Mouse (Mus musculus) MEL (cell line): ENCODE data around the gene Cep112. TPM values are rescaled to one million over a fixed set of nuclear protein-coding genes. Genes with fewer than 3 reads are reported as not detected.

ENCODE experiments used
- DNase-seq: peaks from one replicate; pipeline ENCODE4 v3.0.0; 2011; ENCODE audit warnings: low read depth, low spot score
- H3K27ac ChIP-seq: 2 replicates; pipeline ENCODE4 v1.5.1; 2012; ENCODE audit warnings: low read depth, mild to moderate bottlenecking, control low read depth, low read length, moderate library complexity; ENCODE audit not compliant: control insufficient read depth
- H3K27me3 ChIP-seq, 2 experiments: fragments of 150-350 bp in 1 of 2; sonication (generic) in 1 of 2; 2 replicates each; pipeline ENCODE4 v1.6.1; 2012; ENCODE audit warnings: low read length in 2 of 2, mild to moderate bottlenecking in 2 of 2, improper control_type of control experiment in 1 of 2, moderate library complexity in 1 of 2; ENCODE audit not compliant: insufficient read depth in 2 of 2, control insufficient read depth in 1 of 2
- H3K36me3 ChIP-seq, 2 experiments: 2 replicates each; pipeline ENCODE4 v1.6.1; 2012 to 2014; ENCODE audit warnings: low read length in 2 of 2, improper control_type of control experiment in 1 of 2, inconsistent platforms in 1 of 2, mild to moderate bottlenecking in 1 of 2; ENCODE audit not compliant: insufficient read depth in 2 of 2, control insufficient read depth in 1 of 2
- H3K4me1 ChIP-seq, 2 experiments: fragments of 150-350 bp in 1 of 2; sonication (generic) in 1 of 2; 2 replicates each; pipeline ENCODE4 v1.6.1; 2012; ENCODE audit warnings: low read length in 2 of 2, improper control_type of control experiment in 1 of 2, mild to moderate bottlenecking in 1 of 2; ENCODE audit not compliant: insufficient read depth in 2 of 2, control insufficient read depth in 1 of 2
- H3K4me3 ChIP-seq, 2 experiments: fragments of 150-350 bp in 1 of 2; sonication (generic) in 1 of 2; 2 replicates each; pipeline ENCODE4 v1.5.1; 2012; ENCODE audit warnings: low read depth in 2 of 2, low read length in 2 of 2, mild to moderate bottlenecking in 2 of 2, moderate library complexity in 2 of 2, control low read depth in 1 of 2, improper control_type of control experiment in 1 of 2; ENCODE audit not compliant: control insufficient read depth in 1 of 2, insufficient read depth in 1 of 2
- H3K79me2 ChIP-seq: 2 replicates; pipeline ENCODE4 v1.6.1; 2012; ENCODE audit warnings: mild to moderate bottlenecking, low read length, moderate library complexity; ENCODE audit not compliant: control insufficient read depth, poor library complexity, insufficient read depth
- H3K9ac ChIP-seq: 2 replicates; pipeline ENCODE4 v1.6.1; 2012; ENCODE audit warnings: low read depth, mild to moderate bottlenecking, control low read depth, low read length, moderate library complexity; ENCODE audit not compliant: control insufficient read depth, poor library complexity, severe bottlenecking
- H3K9me3 ChIP-seq: fragments of 150-350 bp; sonication (generic); replicated peaks from 2 replicates; pipeline ENCODE4 v1.6.1; 2012; ENCODE audit warnings: mild to moderate bottlenecking, low read length, improper control_type of control experiment, moderate library complexity; ENCODE audit not compliant: insufficient read depth
- CHD1 ChIP-seq: IDR thresholded peaks from 2 replicates; pipeline ENCODE4 v1.6.1; 2012; ENCODE audit warnings: low read depth, mild to moderate bottlenecking, inconsistent platforms, low read length, improper control_type of control experiment
- CTCF ChIP-seq, 3 experiments: IDR thresholded peaks in 2 of 3; conservative IDR thresholded peaks in 1 of 3; 2 replicates each; pipeline ENCODE4 v1.5.1; 2011 to 2012; ENCODE audit warnings: low read length in 3 of 3, low read depth in 2 of 3, mild to moderate bottlenecking in 2 of 3, improper control_type of control experiment in 1 of 3, inconsistent platforms in 1 of 3, mixed read lengths in 1 of 3, moderate library complexity in 1 of 3; ENCODE audit not compliant: control insufficient read depth in 1 of 3, insufficient read depth in 1 of 3, poor library complexity in 1 of 3, severe bottlenecking in 1 of 3
- E2F4 ChIP-seq: IDR thresholded peaks from 2 replicates; pipeline ENCODE4 v1.6.1; 2011; ENCODE audit warnings: low read depth, low read length, improper control_type of control experiment, borderline replicate concordance
- EP300 ChIP-seq, 2 experiments: IDR thresholded peaks; 2 replicates each; pipeline ENCODE4 v1.6.1; 2011; ENCODE audit warnings: improper control_type of control experiment in 2 of 2, low read length in 2 of 2, low read depth in 1 of 2, mild to moderate bottlenecking in 1 of 2
- ETS1 ChIP-seq: IDR thresholded peaks from 2 replicates; pipeline ENCODE4 v1.6.1; 2012; ENCODE audit warnings: low read depth, mild to moderate bottlenecking, inconsistent platforms, low read length, improper control_type of control experiment, moderate library complexity
- GABPA ChIP-seq: IDR thresholded peaks from 2 replicates; pipeline ENCODE4 v1.6.1; 2012; ENCODE audit warnings: low read depth, mild to moderate bottlenecking, inconsistent platforms, low read length, improper control_type of control experiment, moderate library complexity
- GATA1 ChIP-seq: IDR thresholded peaks from 2 replicates; pipeline ENCODE4 v1.6.1; 2011; ENCODE audit warnings: low read depth, low read length, improper control_type of control experiment
- HCFC1 ChIP-seq: IDR thresholded peaks from 2 replicates; pipeline ENCODE4 v1.6.1; 2012; ENCODE audit warnings: low read depth, mild to moderate bottlenecking, inconsistent platforms, low read length, improper control_type of control experiment, moderate library complexity
- MXI1 ChIP-seq: IDR thresholded peaks from 2 replicates; pipeline ENCODE4 v1.6.1; 2011; ENCODE audit warnings: mild to moderate bottlenecking, low read depth, low read length, improper control_type of control experiment
- POLR2AphosphoS2 ChIP-seq: IDR thresholded peaks from 2 replicates; pipeline ENCODE4 v1.6.1; 2011; ENCODE audit warnings: low read length, improper control_type of control experiment
- RAD21 ChIP-seq: IDR thresholded peaks from 2 replicates; pipeline ENCODE4 v1.6.1; 2011; ENCODE audit warnings: mild to moderate bottlenecking, low read depth, low read length, improper control_type of control experiment
- RCOR1 ChIP-seq: IDR thresholded peaks from 2 replicates; pipeline ENCODE4 v1.6.1; 2012; ENCODE audit warnings: low read depth, mild to moderate bottlenecking, inconsistent platforms, low read length, improper control_type of control experiment
- TCF12 ChIP-seq: IDR thresholded peaks from 2 replicates; pipeline ENCODE4 v1.6.1; 2014; ENCODE audit warnings: low read depth, mild to moderate bottlenecking, inconsistent platforms, low read length, improper control_type of control experiment, moderate library complexity
- USF1 ChIP-seq: IDR thresholded peaks from 2 replicates; pipeline ENCODE4 v1.6.1; 2014; ENCODE audit warnings: low read depth, mild to moderate bottlenecking, inconsistent platforms, low read length, improper control_type of control experiment, moderate library complexity
- USF2 ChIP-seq, 2 experiments: IDR thresholded peaks; 2 replicates each; pipeline ENCODE4 v1.6.1; 2011 to 2012; ENCODE audit warnings: improper control_type of control experiment in 2 of 2, low read length in 2 of 2, borderline replicate concordance in 1 of 2, inconsistent platforms in 1 of 2, low read depth in 1 of 2, mild to moderate bottlenecking in 1 of 2; ENCODE audit not compliant: insufficient read depth in 1 of 2
- ZMIZ1 ChIP-seq: IDR thresholded peaks from 2 replicates; pipeline ENCODE4 v1.6.1; 2012; ENCODE audit warnings: low read depth, mild to moderate bottlenecking, inconsistent platforms, low read length, improper control_type of control experiment, moderate library complexity
- ZNF384 ChIP-seq: IDR thresholded peaks from 2 replicates; pipeline ENCODE4 v1.6.1; 2012; ENCODE audit warnings: low read depth, mild to moderate bottlenecking, inconsistent platforms, low read length, improper control_type of control experiment
- polyA plus RNA-seq, 2 experiments: library from polyadenylated mRNA; stranded (reverse) in 1 of 2; unstranded in 1 of 2; fragments of >175 nt in 1 of 2; fragments of >200 nt in 1 of 2; gene quantifications; 2 replicates each; pipeline versions ENCODE4 v1.2.1 to v1.2.4; 2012; ENCODE audit warnings: low replicate concordance in 2 of 2, low read depth in 1 of 2; ENCODE audit not compliant: insufficient read length in 2 of 2, insufficient read depth in 1 of 2, missing spikeins in 1 of 2
- total RNA-seq: library from RNA; depleted of rRNA; stranded (reverse); fragments of 300-350 nt; gene quantifications from 2 replicates; pipeline ENCODE4 v1.2.3, GENCODE M21; 2012

Gene Cep112
- total and polyA plus RNA-seq, 3 experiments: 1.3 TPM; not detected in 2

DNA sequence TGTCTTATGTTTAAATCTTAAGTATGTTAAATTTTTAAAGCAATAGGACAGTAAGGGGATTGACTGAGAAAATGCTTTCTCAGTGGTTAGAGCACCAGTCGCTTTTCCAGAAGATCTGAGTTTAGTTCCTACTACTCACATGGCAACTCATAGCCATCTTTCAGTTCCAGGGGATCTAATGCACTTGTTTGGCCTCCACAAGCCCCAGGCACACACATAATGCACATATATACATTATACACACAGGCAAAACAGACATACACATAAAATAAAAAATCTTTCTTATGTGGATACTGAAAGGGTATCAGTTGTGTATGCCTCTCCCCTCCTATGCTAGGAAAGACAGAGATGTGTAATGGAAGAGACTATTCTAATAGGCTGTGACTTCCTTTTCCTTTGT lies 426.8 kb downstream of the Cep112 start:
- H3K4me1 ChIP-seq: no peaks in the 10 kb centered on the region
- H3K9ac ChIP-seq: no peak overlapping the region
- no peak overlapping the region for H3K27ac ChIP-seq
- H3K9me3 ChIP-seq: no peaks in the 10 kb centered on the region
- H3K4me3 ChIP-seq: no peak overlapping the region
- no peak for DNase-seq
- H3K79me2 ChIP-seq: no peaks in the 10 kb centered on the region
- no peaks in the 10 kb centered on the region for H3K27me3 ChIP-seq
- no peaks in the 10 kb centered on the region for H3K36me3 ChIP-seq
- no peak for TF ChIP-seq E2F4
- TF ChIP-seq HCFC1: no peak
- no peak for TF ChIP-seq RAD21
- TF ChIP-seq TCF12: no peak
- TF ChIP-seq ZMIZ1: no peak
- TF ChIP-seq GABPA: no peak
- TF ChIP-seq RCOR1: no peak
- TF ChIP-seq CHD1: no peak
- TF ChIP-seq ETS1: no peak
- no peak for TF ChIP-seq USF2 (IDR thresholded peaks at IDR 0.05; ENCODE audit: borderline replicate concordance in 1 of 2, insufficient read depth in 1 of 2, low read depth in 1 of 2, low read length in 2 of 2)
- TF ChIP-seq GATA1: no peak
- no peak for TF ChIP-seq MXI1

- Histone ChIP-seq H3K79me2 (no peaks in the 10 kb centered on the region), H3K36me3 (no peaks in the 10 kb centered on the region), H3K4me1 (no peaks in the 10 kb centered on the region), H3K9me3 (no peaks in the 10 kb centered on the region; the same call in 1 of the 2 replicates), H3K27ac (no peak overlapping the region), H3K4me3 (no peak overlapping the region), H3K27me3 (no peaks in the 10 kb centered on the region), H3K9ac (no peak overlapping the region)
- TF ChIP-seq ZNF384 (no peak), GABPA (no peak), EP300 (IDR thresholded peaks at IDR 0.05; ENCODE audit: low read depth in 1 of 2, low read length in 2 of 2) (no peak), POLR2AphosphoS2 (no peak), USF2 (IDR thresholded peaks at IDR 0.05; ENCODE audit: borderline replicate concordance in 1 of 2, insufficient read depth in 1 of 2, low read depth in 1 of 2, low read length in 2 of 2) (no peak), CTCF (IDR thresholded peaks at IDR 0.05 in 2 of 3, conservative IDR thresholded peaks at IDR 0.05 in 1 of 3; ENCODE audit: control insufficient read depth in 1 of 3, insufficient read depth in 1 of 3, low read depth in 2 of 3, low read length in 3 of 3, poor library complexity in 1 of 3, severe bottlenecking in 1 of 3) (no peak), USF1 (no peak), MXI1 (no peak)
- DNase-seq: no peak
Observed at GRCm38 (mm10) chr11:108857254-108857653, 432.3 kb downstream of the Cep112 start.
